Mouse (Mus musculus) heart, postnatal 14 days (tissue): ENCODE results near the gene Pigk. TPM values are rescaled to one million over a fixed set of nuclear protein-coding genes. Genes with fewer than 3 reads are reported as not detected.
"Not testable (repeated sequence)": the region's sequence is repeated elsewhere in the genome, so short reads cannot be mapped to it uniquely, and the experiment has no call there.

Experiments used
- DNase-seq, 2 experiments: peaks; one replicate each; pipeline ENCODE4 v3.0.0; 2021 to 2022
- intact Hi-C: fragments of 180-260 bp; cut with DNase I; formaldehyde crosslinking; loops from one replicate; pipeline ENCODE4 v1.15.1; 2025
- total RNA-seq, 2 experiments: library from RNA; stranded (reverse); gene quantifications; 2 replicates each; pipeline ENCODE4 v1.2.3; 2021

Pigk gene
- total RNA-seq, 2 experiments from 2014 or later, result 28.8 to 30.0 TPM

DNA sequence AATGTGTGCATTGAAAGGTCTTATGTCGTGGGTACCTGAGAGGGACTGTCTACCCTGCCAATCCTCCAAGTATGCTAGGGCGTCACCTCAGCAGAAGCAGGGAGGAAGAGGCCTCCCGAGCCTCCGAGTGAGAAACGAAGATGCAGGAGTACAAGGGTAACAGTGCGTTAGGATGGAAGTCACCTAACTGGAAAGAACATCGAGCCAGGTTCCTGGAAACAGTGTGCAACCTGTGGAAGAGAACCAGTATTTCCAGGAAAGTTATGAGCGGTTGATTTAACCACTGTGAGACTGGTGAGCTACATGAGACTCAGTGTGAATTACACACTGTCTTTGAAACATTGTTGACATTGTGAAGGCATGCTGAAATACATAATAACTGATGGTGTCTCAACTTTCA lies 48.4 kb downstream of the Pigk start:
- DNase-seq, result no peak
- intact Hi-C loops, result no loop called here

DNA sequence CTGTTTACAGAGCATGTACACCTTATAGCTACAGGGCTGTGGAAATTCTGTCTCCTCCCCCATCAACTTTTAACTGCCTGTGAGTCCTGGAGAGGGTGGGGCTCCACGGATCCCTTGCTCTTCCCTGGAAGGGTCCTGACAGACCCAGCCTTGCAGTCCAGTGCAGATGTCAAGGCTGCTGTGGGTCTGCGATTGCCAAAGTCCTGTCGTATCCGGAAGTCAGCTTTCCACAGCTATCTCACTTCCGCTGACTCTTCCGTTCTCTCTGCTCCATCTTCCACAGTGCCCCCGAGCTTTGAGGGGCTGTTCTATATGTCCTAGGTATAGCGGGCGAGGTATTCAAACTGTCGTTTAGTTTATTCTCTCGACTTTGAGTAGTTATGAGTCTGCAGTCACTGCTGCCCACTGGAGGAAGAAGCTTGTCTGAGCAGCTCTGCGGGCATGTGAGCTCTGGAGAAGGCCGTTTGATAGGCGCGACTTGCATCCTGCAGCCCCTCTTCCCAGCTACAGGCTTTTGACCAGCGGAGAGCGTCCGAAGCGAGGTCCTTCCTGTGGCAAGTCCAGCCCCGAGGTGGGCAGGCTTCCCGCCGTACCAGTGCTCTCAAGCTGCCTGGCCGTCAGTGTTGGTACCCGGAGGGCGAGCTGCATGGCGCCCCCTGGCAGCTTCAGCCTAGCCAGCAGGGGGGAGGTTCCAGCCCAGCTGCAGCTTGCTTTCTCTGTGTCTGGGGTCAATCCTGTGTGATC lies 49.4 kb downstream of the Pigk start:
- intact Hi-C loops, result no loop called here
- peak; percentile 62 for DNase-seq

DNA sequence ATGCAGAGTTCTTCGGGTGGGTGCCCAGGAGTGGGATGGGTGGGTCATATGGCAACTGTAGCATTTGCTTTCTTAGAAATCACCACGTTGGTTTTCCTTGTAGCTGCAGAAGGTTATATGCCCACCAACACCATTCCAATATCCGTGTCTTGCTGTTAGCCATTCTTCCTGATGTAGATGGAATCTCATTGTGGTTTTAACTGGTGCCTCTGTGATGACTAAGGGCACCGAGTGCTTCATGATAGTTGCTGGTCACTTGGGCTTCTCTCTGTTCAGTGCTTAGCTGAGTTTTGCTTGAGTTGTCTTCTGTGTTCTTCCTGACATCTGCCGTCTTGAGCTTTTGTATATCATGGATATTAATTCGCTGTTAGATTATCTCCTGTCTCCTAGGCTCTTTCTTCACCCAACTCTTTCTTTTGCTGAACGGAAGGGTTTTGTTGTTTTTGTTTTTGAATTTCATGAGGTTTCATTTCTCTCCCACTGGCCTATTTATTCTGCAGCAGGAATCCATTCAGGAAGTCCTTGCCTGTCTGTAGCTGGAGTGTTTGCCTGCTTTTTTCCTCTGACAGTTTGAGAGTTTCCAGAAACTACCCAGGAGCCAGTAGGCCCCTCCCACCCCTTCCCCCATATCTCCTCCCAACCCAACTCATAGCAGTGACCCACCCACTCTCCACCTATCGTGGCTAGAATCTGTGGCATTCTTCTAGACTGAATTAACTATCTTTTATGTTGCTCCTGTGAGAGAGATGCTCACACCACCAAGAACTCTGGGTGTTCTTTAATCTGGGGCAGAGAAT lies 50.8 kb downstream of the Pigk start:
- intact Hi-C loops, result no loop called here

DNA sequence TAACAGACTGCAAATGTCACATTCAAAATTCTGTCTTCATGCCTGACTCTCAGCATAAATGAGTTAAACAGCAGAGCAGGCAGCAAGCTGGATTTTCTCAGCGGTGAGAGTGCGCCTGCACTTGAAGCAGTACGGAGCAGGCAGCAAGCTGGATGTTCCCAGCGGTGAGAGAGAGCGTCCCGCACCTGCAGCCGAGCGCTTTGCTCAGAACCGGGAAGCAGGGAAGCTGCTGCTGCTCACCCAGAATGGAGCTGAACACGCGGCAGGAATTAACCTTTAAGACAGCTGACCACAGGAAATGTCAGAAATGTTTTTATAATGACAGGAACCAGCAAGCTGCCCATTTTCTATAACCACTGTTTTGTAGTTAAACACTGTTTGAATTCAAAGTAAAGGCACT lies 53.6 kb downstream of the Pigk start:
- DNase-seq, result no peak
- intact Hi-C loops, result no loop called here

More for the DNA sequence above, 50.8 kb downstream of the Pigk start:
- DNase-seq, result no peak

DNA sequence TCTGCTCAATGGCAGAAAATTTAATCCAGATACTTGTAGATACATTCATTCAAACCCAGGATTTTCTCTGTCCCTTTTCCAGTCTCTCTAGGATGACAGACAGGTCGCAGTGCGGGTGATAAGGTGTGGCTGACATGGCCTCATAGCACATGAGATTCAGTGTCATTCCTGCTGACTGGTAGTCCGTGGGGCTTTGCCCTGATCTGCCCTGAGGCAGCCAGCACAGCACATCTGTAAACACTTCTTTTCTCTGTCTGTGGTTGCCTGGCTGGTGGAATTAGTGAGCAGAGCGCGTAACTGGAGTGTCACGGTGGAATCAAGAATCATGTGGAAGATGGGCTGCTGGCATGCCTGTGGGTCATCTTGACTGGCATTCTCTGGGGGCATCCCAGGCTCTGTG lies 56.2 kb downstream of the Pigk start:
- no peak for DNase-seq
- intact Hi-C loops, result loop anchor here (10.0 kb wide), 1 partner anchor 475 kb away; no protein-coding TSS in a partner anchor

DNA sequence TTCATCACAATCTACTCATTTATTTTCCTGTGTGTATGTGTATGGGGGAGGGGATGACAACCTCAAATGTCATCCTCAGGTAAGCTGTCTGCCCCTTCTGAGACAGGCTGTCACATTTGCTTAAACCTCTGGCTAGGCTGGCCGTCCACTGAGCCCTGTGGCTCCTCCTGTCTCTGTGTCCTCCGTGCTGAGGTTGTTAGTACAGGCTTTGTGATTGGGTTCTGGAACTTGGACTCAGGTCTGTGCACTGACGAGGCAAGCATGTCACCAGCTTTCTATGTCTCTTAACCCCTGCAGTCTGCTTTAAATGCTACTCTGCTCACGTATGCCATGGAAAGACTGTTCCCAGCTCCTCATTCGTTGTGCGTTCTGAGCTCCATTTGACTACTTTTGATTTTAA lies 62.5 kb downstream of the Pigk start:
- intact Hi-C loops, result loop anchor here (10.0 kb wide), 1 partner anchor 468 kb away; no protein-coding TSS in a partner anchor

DNA sequence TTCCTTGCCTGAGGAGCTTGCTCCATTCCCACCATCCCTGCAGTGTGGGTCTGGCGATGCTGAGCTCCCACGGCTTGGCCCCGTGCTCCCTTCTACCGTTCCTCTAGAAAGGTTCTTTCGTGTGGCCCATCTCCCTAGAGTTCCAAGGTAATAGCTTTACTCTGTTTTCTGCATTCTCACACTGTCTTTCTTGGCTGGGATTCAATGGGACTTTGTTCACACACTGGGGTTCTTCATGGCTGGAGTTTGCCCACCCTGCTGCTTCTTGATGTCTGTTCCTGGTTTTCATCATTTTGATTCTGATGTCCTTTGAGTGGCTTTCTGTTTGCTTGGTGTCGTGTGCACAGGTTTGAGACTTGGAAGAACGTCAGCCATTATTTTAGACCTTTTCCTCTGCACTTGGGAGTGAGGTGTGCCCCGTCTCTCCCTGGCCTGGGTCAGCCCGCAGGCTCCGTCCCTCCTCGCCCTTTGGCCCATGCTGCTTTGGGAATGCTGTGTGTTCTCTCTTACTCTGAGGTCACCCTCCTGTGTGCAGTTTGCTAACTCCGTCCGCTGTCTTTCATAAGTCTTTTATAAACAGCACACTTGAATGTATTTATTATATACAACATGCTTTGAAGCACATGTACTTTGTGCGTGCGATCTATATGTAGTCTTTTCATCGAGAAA lies 63.1 kb downstream of the Pigk start:
- DNase-seq, result no peak
- intact Hi-C loops, result loop anchor here (10.0 kb wide), 1 partner anchor 468 kb away; no protein-coding TSS in a partner anchor

More for the DNA sequence above, 62.5 kb downstream of the Pigk start:
- DNase-seq, result no peak

DNA sequence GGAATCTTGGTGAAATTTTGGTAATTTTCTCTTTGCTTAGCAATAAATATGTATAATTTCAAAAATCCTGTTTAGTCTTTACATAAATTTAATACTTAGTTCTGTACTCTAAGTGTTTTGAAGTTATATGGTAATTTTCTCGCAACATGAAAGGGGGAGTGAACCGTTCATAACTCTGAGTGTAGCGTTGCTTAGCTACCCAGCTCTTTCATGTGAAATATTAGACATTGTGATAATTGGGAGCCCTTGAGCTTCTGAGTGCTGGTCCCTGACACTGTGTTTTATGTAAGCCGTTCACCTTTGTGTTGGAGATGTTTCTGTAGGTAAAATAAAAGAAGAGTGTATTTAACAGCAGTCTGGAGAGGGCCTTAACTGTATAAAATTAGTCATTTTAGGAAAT lies 65.9 kb downstream of the Pigk start:
- DNase-seq, result no peak
- intact Hi-C loops, result loop anchor here (5.0 to 10.0 kb wide), 3 partner anchors 175 to 877 kb away; no protein-coding TSS in a partner anchor

DNA sequence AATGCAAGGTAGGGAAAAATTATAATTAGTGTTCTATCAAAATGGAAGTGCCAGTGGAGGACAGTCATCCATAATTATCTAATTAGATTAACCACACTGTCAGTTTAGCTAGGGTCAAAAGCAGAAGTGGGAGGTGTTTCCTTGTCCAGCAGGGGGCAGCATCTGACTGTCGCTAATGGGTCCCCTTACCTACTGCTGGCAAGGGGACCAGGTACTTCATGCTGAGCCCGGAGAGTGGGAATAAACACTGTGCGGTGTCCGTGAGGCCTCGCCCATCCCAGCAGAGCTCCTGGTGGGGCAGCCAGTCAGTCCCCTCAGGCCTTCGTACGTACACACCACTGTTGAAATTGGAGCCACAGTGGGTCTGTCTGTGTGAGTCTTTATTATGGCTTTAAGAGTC lies 69.9 kb downstream of the Pigk start:
- intact Hi-C loops, result loop anchor here (1.0 to 10.0 kb wide), 3 partner anchors 171 to 1026 kb away; no protein-coding TSS in a partner anchor
- DNase-seq, result peak; percentile 74 to 84

DNA sequence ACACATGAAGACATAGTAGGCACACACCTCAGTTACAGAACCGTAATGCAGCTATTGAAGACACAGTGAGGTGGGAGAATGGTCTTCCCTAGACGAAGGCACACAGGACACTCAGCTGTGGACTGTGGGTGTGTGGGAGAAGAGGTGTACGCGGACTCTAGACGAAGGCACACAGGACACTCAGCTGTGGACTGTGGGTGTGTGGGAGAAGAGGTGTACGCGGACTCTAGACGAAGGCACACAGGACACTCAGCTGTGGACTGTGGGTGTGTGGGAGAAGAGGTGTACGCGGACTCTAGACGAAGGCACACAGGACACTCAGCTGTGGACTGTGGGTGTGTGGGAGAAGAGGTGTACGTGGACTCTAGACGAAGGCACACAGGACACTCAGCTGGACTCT lies 70.5 kb downstream of the Pigk start:
- intact Hi-C loops, result loop anchor here (5.0 to 10.0 kb wide), 2 partner anchors 170 to 873 kb away; no protein-coding TSS in a partner anchor
- not testable (repeated sequence) for DNase-seq

DNA sequence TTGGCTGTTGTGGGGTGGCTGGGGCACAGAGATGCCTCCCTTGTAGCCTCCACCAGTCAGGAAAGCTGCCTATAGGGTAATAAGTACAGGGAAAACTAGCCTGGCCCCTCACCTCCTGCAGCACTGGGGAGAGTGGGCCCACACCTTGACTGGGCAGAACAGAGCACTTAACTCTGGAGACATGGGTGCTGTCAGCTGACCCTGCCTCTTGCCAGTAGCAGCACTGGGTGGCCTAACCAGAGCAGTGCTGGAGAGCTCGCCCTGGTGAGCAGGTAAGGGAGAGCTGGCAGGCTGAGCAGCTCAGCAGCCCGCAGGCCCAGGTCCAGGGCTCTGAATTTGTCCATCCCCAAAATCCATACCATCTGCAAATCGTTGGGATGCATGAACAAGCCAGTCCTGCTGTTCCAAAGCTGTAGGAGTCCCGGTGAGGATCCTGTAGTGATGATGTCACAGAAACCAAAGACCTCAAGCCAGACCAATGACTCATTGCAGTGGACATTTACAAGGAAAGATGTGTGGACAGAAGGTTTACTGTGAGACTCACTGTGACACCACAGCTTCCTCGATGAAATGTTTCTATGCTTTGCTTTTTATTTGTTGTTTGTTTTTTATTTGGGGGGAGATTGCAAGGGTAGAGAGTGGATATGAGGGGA lies 74.5 kb downstream of the Pigk start:
- intact Hi-C loops, result loop anchor here (2.0 to 10.0 kb wide), 2 partner anchors 166 to 716 kb away; no protein-coding TSS in a partner anchor
- DNase-seq, result not testable (repeated sequence)

DNA sequence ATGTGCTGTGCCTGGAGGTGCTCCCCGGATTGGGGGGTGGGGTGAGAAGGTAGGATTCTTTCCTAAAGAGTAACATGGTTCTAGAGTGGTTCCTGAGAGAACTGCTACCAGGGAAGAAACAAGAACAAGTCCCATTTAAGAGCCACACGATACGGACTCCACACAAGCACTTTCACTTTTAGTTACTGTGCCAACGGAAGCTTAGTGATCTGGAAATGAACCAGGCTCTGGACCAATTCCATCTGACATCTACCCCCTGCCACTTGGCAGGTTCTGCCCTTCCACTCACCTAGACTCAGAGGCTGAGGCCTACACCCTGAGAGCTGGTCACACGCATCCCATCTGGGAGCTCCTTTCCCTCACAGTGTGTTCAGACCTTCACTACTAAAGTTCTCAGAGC lies 78.7 kb downstream of the Pigk start:
- intact Hi-C loops, result no loop called here

DNA sequence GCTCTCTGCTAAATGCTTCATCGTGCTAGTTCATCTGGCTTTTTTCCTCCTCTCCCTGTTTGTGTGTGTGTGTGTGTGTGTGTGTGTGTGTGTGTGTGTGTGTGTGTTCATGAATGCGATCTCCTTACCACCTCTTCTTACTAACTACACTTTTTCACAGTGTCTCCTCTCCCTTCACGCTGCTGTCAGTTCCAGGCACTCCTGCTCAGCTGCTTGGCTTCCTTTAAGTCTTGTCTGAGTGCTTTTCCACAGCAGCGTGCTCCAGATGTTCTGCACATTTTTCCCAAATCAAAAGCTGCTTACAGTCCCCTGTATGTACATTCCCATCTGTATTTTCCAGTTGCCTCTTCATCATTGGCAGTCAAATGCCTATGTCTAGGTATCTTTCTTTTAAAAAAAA lies 79.1 kb downstream of the Pigk start:
- intact Hi-C loops, result no loop called here

More for the DNA sequence above, 78.7 kb downstream of the Pigk start:
- DNase-seq, result no peak

DNA sequence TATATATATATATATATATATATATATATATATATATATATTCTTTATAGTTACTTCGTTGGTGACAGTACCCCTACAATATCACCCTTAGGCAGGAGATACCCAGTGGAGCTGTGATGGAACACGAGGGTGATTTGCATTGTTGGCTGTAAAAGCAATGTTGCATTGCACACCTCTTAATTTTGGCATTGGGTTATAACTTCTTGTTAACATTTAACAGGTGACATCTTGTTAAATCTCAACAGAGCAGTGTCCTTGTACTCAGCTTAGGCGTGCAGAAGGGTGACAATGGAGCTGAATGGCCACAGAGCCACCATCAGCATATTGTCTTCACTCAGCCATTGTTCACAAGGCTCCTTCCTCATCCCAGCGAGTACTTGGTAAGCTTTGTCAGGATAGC lies 82.3 kb downstream of the Pigk start:
- intact Hi-C loops, result no loop called here
- DNase-seq, result no peak

More for the DNA sequence above, 79.1 kb downstream of the Pigk start:
- DNase-seq, result no peak

DNA sequence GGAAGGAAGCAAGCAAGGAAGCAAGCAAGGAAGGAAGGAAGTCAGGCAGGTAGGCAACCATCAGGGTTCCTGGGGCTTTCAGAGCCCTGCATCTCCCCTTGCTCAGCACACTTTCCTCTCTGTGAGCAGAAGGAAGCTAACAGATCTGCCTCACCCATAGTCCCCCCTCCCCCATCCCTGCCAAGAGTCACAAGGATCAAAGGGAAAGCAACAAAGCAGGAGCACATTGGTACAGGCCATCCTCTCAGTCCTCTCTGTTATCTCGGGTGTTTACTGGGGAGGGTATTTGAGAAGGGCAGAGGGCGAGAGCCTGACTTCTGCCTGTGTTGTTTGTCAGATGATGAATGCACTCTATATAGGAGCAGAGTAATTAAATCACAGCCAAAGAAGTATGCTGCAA lies 83.5 kb downstream of the Pigk start:
- intact Hi-C loops, result no loop called here
- no peak for DNase-seq

DNA sequence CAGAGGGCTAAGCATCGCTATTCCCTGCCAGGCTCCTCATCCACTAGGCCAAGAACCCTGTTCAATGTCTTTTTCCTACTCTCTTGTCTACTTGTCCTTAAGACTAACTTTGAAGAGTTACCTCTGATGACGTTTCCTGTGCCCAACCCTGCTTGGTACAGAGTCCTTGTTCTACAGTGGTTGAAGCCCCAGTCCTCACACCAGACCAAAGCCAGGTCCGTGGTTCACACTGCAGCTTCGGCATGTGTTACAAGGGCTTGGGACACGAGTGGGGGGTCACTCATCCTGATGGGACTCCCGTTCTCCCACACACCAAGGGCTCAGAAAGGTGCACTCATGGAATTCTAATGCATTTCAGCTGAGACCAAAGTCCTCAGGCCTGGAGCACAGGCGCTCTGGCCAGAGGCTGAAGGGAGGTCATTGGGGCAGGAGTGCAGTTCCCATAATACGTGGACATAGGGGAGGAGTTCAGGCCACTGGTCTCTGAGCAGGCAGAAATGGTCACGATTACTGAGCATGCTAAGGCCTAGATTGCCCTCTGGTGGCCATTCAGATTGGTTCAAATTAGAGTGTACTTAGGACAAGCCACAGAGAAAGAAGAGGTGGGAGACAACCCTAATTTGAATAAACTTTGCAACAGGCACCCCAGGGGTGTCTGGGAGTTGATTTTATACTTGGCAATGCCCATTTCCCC lies 86.0 kb downstream of the Pigk start:
- peak; percentile 4 to 36 for DNase-seq
- intact Hi-C loops, result no loop called here

DNA sequence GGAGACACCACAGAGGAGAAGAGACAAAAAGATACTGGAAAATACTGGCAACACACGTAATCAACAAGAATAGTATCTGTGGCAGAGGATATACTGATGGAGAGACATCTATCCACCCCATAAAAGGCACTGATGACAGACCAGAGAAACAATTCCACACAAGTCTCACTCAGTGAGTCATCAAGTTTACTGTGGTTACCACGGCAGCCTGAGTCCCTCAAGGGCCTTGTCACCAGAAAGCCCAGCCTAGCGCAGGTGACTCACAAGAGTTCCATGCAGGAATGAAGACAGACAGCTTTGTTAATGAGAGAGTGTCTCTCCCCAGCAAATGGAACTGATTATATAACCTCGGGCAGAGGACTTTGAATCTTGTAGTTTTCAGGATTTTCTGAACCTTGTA lies 100.0 kb downstream of the Pigk start:
- intact Hi-C loops, result no loop called here

DNA sequence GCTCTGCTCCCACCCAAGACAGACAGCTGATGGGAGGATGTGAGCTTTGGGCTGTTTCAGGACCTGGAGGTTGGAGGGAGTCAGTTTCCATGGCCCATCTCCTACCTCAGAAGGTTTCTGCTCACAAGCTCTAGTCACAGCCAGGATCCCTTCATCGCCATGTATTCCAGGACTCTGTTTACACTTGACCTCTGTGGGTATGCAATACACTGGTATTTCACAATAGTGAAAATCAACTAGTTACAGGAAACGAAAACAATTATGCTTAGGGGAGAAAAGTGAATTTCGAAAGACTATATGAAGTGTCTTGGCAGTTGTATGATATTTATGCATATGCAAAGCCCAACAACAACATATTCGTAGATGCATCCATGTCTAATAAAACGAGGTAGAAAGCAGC lies 101.2 kb downstream of the Pigk start:
- intact Hi-C loops, result no loop called here
- no peak for DNase-seq

More for the DNA sequence above, 100.0 kb downstream of the Pigk start:
- no peak for DNase-seq

DNA sequence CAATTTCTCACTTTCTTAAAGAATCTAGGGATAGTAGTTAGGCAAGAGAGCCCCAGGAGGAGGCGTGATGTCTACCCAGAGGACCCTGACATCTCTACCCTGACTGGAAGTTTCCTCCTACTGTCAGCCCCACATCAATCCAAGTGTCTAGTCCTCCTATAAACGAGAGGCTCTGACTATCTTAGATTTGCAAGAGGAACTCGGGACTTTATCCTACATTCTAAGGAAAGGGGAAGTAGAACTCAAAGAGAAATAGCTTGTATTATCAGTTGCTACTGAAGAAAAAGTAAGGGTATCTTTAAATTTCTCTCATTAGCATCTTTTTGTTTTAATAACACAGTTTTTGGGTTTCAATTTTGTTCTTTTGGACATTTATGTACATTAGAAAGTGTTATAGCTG lies 106.5 kb downstream of the Pigk start:
- DNase-seq, result no peak
- intact Hi-C loops, result no loop called here

DNA sequence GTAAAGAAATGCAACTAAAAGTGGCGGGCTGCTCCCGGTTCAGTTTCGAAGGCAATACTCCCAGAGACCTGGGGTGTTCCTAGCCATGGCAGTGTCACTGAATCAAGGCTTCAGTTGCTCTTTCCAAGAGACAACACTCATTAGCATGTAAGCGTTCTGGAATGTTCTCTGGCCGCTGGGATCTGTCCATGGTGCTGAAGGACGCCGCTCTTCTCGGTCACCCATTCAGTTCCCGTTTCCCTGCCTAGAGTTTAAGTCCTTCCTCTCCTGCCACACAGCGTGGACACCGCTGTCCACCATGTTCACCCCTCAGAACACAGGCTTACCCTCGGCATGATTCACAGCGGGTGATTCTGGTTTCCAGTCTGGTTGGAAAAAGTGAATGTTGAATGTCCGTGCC lies 107.3 kb downstream of the Pigk start:
- DNase-seq, result peak; percentile 79 to 85
- intact Hi-C loops, result no loop called here
